Mouse (Mus musculus) lung, adult 2 months (tissue): ENCODE measurements around the gene Ctnna3.

Experiments
- CTCF ChIP-seq: fragments of 200-500 bp; IDR thresholded peaks from 2 replicates; pipeline ENCODE4 v1.5.1; 2011; ENCODE audit warnings: mild to moderate bottlenecking, low read length, control low read depth; ENCODE audit not compliant: insufficient read depth
- POLR2A ChIP-seq: fragments of 200-500 bp; IDR thresholded peaks from 2 replicates; pipeline ENCODE4 v1.6.1; 2011; ENCODE audit warnings: low read depth, mild to moderate bottlenecking, control low read depth, low read length, borderline replicate concordance; ENCODE audit errors: extremely low read depth

DNA sequence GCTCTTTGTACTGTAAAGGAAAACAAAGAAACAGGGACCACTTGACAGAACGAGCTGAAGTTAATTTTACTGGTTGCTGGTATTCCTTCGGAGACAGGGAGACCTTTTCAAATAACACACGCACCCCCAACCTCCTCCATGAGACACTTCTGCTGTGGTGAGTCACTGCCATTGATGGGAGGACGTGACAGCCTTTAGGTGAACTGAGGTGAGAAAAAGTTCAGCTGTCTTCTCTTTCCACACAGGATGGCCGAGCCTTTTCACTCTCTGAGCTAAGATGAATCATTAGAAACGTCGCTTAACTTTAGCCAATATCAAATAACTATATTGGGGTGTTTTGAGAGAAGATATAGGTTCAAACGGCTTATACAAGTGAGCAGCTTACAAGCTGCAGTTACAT is 102.5 kb downstream of the Ctnna3 start:
- TF ChIP-seq CTCF (no peak), POLR2A (no peak)
